Mouse (Mus musculus) kidney, postnatal 10 days (tissue): ENCODE results near the gene 2210408I21Rik.
A peak's percentile ranks its signal among the peaks of the same experiment; 100 is the strongest.
"Not testable (repeated sequence)": the region's sequence is repeated elsewhere in the genome, so short reads cannot be mapped to it uniquely, and the experiment has no call there.

Source experiments
- DNase-seq: peaks from one replicate; pipeline ENCODE4 v3.0.0; 2021; ENCODE audit warnings: mixed read lengths

Gene 2210408I21Rik

GRCm38 (mm10) chr13:77134931-77135620, at the start of gene 2210408I21Rik, which contains the start of gene Slf1:
2210408I21Rik (plus strand) TSS chr13:77135540.
Slf1 (minus strand) TSS chr13:77135473.
- peak; percentile 93 for DNase-seq

GRCm38 (mm10) chr13:77092876-77093275, 42.5 kb upstream of the 2210408I21Rik start:
- DNase-seq, result not testable (repeated sequence)

- no peak for DNase-seq
These were observed 27.6 kb upstream of the 2210408I21Rik start for GRCm38 (mm10) chr13:77107734-77108133.

GRCm38 (mm10) chr13:77118695-77119094, 16.6 kb upstream of the 2210408I21Rik start:
- DNase-seq, result no peak

GRCm38 (mm10) chr13:77125159-77125558, 10.2 kb upstream of the 2210408I21Rik start:
- DNase-seq, result no peak

- DNase-seq, result no peak
These were observed 7.1 kb upstream of the 2210408I21Rik start for GRCm38 (mm10) chr13:77128240-77128639.

GRCm38 (mm10) chr13:77131132-77131531, 4.2 kb upstream of the 2210408I21Rik start:
- no peak for DNase-seq

GRCm38 (mm10) chr13:77135621-77135981, 261 bp downstream of the 2210408I21Rik start:
- DNase-seq, result no peak

GRCm38 (mm10) chr13:77140890-77141289, 5.5 kb downstream of the 2210408I21Rik start:
- DNase-seq, result no peak

- no peak for DNase-seq
These were observed 42.6 kb downstream of the 2210408I21Rik start for GRCm38 (mm10) chr13:77177931-77178330.

GRCm38 (mm10) chr13:77190606-77191005, 55.3 kb downstream of the 2210408I21Rik start:
- DNase-seq, result no peak

- no peak for DNase-seq
These were observed 56.9 kb downstream of the 2210408I21Rik start for GRCm38 (mm10) chr13:77192201-77192600.

- DNase-seq, result no peak
These were observed 73.6 kb downstream of the 2210408I21Rik start for GRCm38 (mm10) chr13:77208764-77209418.

GRCm38 (mm10) chr13:77213196-77213595, 77.9 kb downstream of the 2210408I21Rik start:
- no peak for DNase-seq

- no peak for DNase-seq
These were observed 80.1 kb downstream of the 2210408I21Rik start for GRCm38 (mm10) chr13:77215460-77215859.

GRCm38 (mm10) chr13:77217672-77218280, 82.4 kb downstream of the 2210408I21Rik start:
- no peak for DNase-seq

- DNase-seq, result no peak
These were observed 85.7 kb downstream of the 2210408I21Rik start for GRCm38 (mm10) chr13:77221072-77221471.

- no peak for DNase-seq
These were observed 121.2 kb downstream of the 2210408I21Rik start for GRCm38 (mm10) chr13:77256541-77256940.

GRCm38 (mm10) chr13:77262715-77263338, 127.5 kb downstream of the 2210408I21Rik start:
- DNase-seq, result no peak

GRCm38 (mm10) chr13:77263400-77264179, 128.2 kb downstream of the 2210408I21Rik start:
- no peak for DNase-seq

GRCm38 (mm10) chr13:77264481-77264880, 129.1 kb downstream of the 2210408I21Rik start:
- DNase-seq, result no peak

- DNase-seq, result no peak
These were observed 139.9 kb downstream of the 2210408I21Rik start for GRCm38 (mm10) chr13:77275172-77275747.
